Mouse (Mus musculus): ENCODE data around the gene Ucn. TPM values are rescaled to one million over a fixed set of nuclear protein-coding genes. Genes with fewer than 3 reads are reported as not detected.

Gene Ucn
- polyA plus RNA-seq, 1 experiment = not detected

DNA sequence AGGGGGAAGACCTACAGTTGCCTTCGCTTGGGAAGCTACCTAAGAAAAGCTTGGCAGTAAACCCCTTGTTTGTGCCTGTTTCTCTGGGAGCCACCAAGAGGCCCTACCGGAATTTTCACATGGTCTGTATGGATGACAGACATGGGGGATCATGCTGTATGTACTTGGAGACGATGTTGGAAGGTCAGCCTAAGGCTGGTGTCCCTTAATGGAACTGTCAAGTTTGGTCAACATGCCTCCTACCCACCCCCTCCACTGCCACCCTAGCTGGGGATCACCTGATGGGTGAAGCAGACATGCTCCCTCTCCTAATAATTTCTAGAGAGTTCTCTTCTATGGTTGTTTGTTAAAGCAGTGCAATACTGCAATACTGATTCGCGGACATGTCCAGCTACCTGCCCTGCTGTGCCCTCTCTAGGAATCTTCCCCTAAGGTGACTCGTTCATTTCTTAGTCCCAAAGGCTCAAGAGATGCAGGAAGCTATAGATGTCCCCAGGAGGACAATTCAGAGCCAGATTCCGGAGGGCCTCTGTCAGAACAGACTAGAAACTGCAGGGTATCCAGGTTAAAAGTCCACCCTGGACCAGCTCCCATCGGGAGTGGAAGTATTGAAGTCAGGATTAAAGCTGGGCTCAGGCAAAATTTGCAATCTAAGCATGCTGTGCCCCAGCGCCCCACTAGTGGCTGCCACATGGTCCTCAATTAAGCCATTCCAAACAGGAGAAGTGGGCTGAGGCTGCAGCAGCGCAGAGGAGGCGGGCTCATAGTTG, 42.7 kb downstream of the Ucn start:
- TF ChIP-seq EP300 (IDR thresholded peaks at IDR 0.05; ENCODE audit: insufficient read depth, low read depth, low read length) (no peak), POLR2A (IDR thresholded peaks at IDR 0.05; ENCODE audit: insufficient read depth, low read length) (no peak), CTCF (IDR thresholded peaks at IDR 0.05; ENCODE audit: low read depth, low read length) (no peak)
- H3K9me3 ChIP-seq (replicated peaks; ENCODE audit: control insufficient read depth, insufficient read depth, low read length, poor library complexity, severe bottlenecking) = no peaks in the 10 kb centered on the region
- H3K27me3 ChIP-seq (ENCODE audit: control insufficient read depth, insufficient read depth, low read length, poor library complexity, severe bottlenecking) = peaks cover 10% of the 10 kb centered on the region
- no peaks in the 10 kb centered on the region for H3K36me3 ChIP-seq (ENCODE audit: control insufficient read depth, insufficient read depth, low read length, poor library complexity, severe bottlenecking)
- peak overlapping the region; percentile 26 for H3K4me3 ChIP-seq (ENCODE audit: low read depth, low read length)
- no peak overlapping the region for H3K27ac ChIP-seq (ENCODE audit: insufficient read depth, low read length)
- no peaks in the 10 kb centered on the region for H3K4me1 ChIP-seq (ENCODE audit: control insufficient read depth, insufficient read depth, low read length)
- H3K9ac ChIP-seq (ENCODE audit: low read depth, poor library complexity, severe bottlenecking) = no peak overlapping the region

GRCm38 (mm10) chr5:31094799-31095691, 43.6 kb downstream of the Ucn start:
- H3K36me3 ChIP-seq (ENCODE audit: control insufficient read depth, insufficient read depth, low read length, poor library complexity, severe bottlenecking) = no peaks in the 10 kb centered on the region
- TF ChIP-seq CTCF (IDR thresholded peaks at IDR 0.05; ENCODE audit: low read depth, low read length) (no peak), EP300 (IDR thresholded peaks at IDR 0.05; ENCODE audit: insufficient read depth, low read depth, low read length) (no peak), POLR2A (IDR thresholded peaks at IDR 0.05; ENCODE audit: insufficient read depth, low read length) (no peak)
- H3K27me3 ChIP-seq (ENCODE audit: control insufficient read depth, insufficient read depth, low read length, poor library complexity, severe bottlenecking) = peaks cover 10% of the 10 kb centered on the region
- H3K9ac ChIP-seq (ENCODE audit: low read depth, poor library complexity, severe bottlenecking) = peak overlapping the region; percentile 2; the same call in 1 of the 2 replicates
- no peak overlapping the region for H3K27ac ChIP-seq (ENCODE audit: insufficient read depth, low read length)
- H3K4me1 ChIP-seq (ENCODE audit: control insufficient read depth, insufficient read depth, low read length) = no peaks in the 10 kb centered on the region
- H3K9me3 ChIP-seq (replicated peaks; ENCODE audit: control insufficient read depth, insufficient read depth, low read length, poor library complexity, severe bottlenecking) = no peaks in the 10 kb centered on the region
- peak overlapping the region; percentile 26 for H3K4me3 ChIP-seq (ENCODE audit: low read depth, low read length)

- no peak overlapping the region for H3K27ac ChIP-seq (ENCODE audit: insufficient read depth, low read length)
- TF ChIP-seq POLR2A (IDR thresholded peaks at IDR 0.05; ENCODE audit: insufficient read depth, low read length) = no peak
- no peak for TF ChIP-seq CTCF (IDR thresholded peaks at IDR 0.05; ENCODE audit: low read depth, low read length)
- no peaks in the 10 kb centered on the region for H3K9me3 ChIP-seq (replicated peaks; ENCODE audit: control insufficient read depth, insufficient read depth, low read length, poor library complexity, severe bottlenecking)
- peak overlapping the region; percentile 51 for H3K4me3 ChIP-seq (ENCODE audit: low read depth, low read length)
- H3K4me1 ChIP-seq (ENCODE audit: control insufficient read depth, insufficient read depth, low read length) = no peaks in the 10 kb centered on the region
- 0 out of 2 replicates have a peak overlapping the region, but pooled peaks have one; percentile 2 for H3K9ac ChIP-seq (ENCODE audit: low read depth, poor library complexity, severe bottlenecking)
- H3K27me3 ChIP-seq (ENCODE audit: control insufficient read depth, insufficient read depth, low read length, poor library complexity, severe bottlenecking) = peaks cover 10% of the 10 kb centered on the region
- no peaks in the 10 kb centered on the region for H3K36me3 ChIP-seq (ENCODE audit: control insufficient read depth, insufficient read depth, low read length, poor library complexity, severe bottlenecking)
Observed at GRCm38 (mm10) chr5:31094100-31094798, 44.4 kb downstream of the Ucn start.

DNA sequence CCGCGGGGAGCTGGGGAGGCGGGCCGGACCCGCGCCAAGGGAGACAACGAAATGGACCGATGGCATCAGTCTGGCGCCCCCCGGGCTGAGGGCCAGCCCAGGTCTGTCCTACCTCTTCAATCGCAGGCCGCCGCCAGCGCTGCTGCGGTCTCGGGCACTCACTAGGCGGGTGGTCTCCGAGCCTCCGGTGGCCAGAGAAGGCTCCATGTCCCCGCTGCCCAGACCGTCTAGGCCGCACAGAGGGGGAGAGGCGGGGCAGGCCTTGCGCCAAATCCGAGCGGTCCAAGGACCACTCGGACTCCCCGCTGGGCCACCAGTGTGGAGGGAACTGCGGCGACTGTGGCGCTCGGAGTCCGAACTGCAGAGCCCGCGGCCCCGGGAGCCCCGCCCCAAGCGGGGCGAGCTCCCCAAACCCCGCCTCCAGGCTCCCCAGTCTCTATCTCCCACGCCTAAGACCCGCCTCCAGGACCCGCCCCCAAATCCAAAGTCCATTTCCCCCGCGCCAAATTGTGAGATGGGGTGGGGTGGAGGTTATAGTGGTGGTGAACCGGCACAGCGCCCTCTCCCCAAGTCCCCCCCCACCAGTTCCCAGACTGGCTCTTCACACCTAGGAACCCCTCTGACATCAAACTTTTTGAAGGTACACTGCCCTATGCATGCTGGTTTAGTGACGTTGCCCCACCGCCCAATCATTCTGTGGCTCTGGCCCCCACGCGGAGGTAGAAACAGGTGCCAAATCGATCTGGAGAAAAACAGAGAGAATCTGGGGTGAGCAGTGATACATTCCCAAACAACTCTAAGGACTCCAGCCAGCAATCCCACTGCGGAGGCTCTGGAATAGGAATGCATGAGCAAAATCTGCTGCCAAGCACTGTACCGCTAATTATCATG, 45.2 kb downstream of the Ucn start:
- H3K36me3 ChIP-seq (ENCODE audit: control insufficient read depth, insufficient read depth, low read length, poor library complexity, severe bottlenecking) = no peaks in the 10 kb centered on the region
- peak overlapping the region; percentile 68 for H3K9ac ChIP-seq (ENCODE audit: low read depth, poor library complexity, severe bottlenecking)
- TF ChIP-seq POLR2A (IDR thresholded peaks at IDR 0.05; ENCODE audit: insufficient read depth, low read length) = no peak
- no peak for TF ChIP-seq EP300 (IDR thresholded peaks at IDR 0.05; ENCODE audit: insufficient read depth, low read depth, low read length)
- no peak for TF ChIP-seq CTCF (IDR thresholded peaks at IDR 0.05; ENCODE audit: low read depth, low read length)
- H3K4me3 ChIP-seq (ENCODE audit: low read depth, low read length) = peak overlapping the region; percentile 89
- no peaks in the 10 kb centered on the region for H3K9me3 ChIP-seq (replicated peaks; ENCODE audit: control insufficient read depth, insufficient read depth, low read length, poor library complexity, severe bottlenecking)
- H3K4me1 ChIP-seq (ENCODE audit: control insufficient read depth, insufficient read depth, low read length) = no peaks in the 10 kb centered on the region
- no peak overlapping the region for H3K27ac ChIP-seq (ENCODE audit: insufficient read depth, low read length)
- H3K27me3 ChIP-seq (ENCODE audit: control insufficient read depth, insufficient read depth, low read length, poor library complexity, severe bottlenecking) = peaks cover 10% of the 10 kb centered on the region

DNA sequence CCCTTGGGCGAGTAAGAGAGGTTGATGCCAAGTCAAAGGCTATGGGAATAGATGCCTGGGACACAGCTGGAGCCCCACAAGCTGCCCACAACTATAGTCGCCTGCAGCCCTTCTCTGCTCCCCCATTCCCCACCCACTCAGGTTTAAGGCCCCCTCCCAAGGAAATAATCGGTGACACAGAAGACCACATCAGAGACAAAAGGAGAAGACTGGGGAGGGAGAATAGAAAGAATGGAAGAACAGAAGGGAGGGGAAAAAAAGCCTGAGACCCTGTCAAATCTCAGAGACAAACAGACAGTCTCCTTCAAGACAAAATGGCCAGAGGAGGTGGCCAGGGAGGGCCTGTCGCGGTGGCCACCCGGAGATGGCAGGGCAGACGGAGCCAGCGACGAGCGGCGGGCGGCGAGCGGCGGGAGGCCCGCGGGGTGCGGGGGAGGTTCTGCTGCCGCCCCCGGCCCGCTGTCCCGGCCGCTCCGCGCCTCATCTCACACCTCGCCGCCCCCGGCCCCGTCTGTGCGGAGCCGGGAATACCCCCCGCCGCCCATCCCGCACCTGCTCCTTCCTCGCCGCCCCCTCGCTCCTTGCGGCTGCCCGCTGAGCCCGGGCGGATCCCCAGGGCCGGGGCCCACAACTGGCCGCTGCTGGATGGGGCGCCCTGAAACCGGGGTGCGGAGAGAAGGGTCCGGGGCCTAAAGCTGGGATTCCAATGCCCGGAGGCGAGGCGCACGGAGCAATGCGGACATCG, 46.2 kb downstream of the Ucn start:
- peak overlapping the region; percentile 89 for H3K4me3 ChIP-seq (ENCODE audit: low read depth, low read length)
- no peaks in the 10 kb centered on the region for H3K4me1 ChIP-seq (ENCODE audit: control insufficient read depth, insufficient read depth, low read length)
- H3K9ac ChIP-seq (ENCODE audit: low read depth, poor library complexity, severe bottlenecking) = peak overlapping the region; percentile 68

More for the DNA sequence above, 46.2 kb downstream of the Ucn start:
- H3K27me3 ChIP-seq (ENCODE audit: control insufficient read depth, insufficient read depth, low read length, poor library complexity, severe bottlenecking) = peaks cover 10% of the 10 kb centered on the region
- no peaks in the 10 kb centered on the region for H3K9me3 ChIP-seq (replicated peaks; ENCODE audit: control insufficient read depth, insufficient read depth, low read length, poor library complexity, severe bottlenecking)
- no peaks in the 10 kb centered on the region for H3K36me3 ChIP-seq (ENCODE audit: control insufficient read depth, insufficient read depth, low read length, poor library complexity, severe bottlenecking)
- H3K27ac ChIP-seq (ENCODE audit: insufficient read depth, low read length) = no peak overlapping the region
- no peak for TF ChIP-seq POLR2A (IDR thresholded peaks at IDR 0.05; ENCODE audit: insufficient read depth, low read length)
- TF ChIP-seq EP300 (IDR thresholded peaks at IDR 0.05; ENCODE audit: insufficient read depth, low read depth, low read length) = no peak
- no peak for TF ChIP-seq CTCF (IDR thresholded peaks at IDR 0.05; ENCODE audit: low read depth, low read length)

Other genes starting within 250 kb of the Ucn start
- 193 and 216 TPM in 2 replicates for gene Ost4, start 231.0 kb downstream of the Ucn start, polyA plus RNA-seq (2011; ENCODE audit: insufficient read depth, insufficient read length, low read depth, missing spikeins)
- gene Emilin1, start 225.4 kb downstream of the Ucn start, polyA plus RNA-seq (2011; ENCODE audit: insufficient read depth, insufficient read length, low read depth, missing spikeins) = 2.5 and 3.2 TPM in 2 replicates
- 12.9 and 14.0 TPM in 2 replicates for gene Khk, start 217.4 kb downstream of the Ucn start, polyA plus RNA-seq (2011; ENCODE audit: insufficient read depth, insufficient read length, low read depth, missing spikeins)
- 26.1 and 26.3 TPM in 2 replicates for gene Cgref1, start 193.2 kb downstream of the Ucn start, polyA plus RNA-seq (2011; ENCODE audit: insufficient read depth, insufficient read length, low read depth, missing spikeins)
- 71.0 and 84.4 TPM in 2 replicates for gene Preb, start 178.5 kb downstream of the Ucn start, polyA plus RNA-seq (2011; ENCODE audit: insufficient read depth, insufficient read length, low read depth, missing spikeins)
- gene Tcf23, start 170.2 kb downstream of the Ucn start, polyA plus RNA-seq (2011; ENCODE audit: insufficient read depth, insufficient read length, low read depth, missing spikeins) = not detected in 2 replicates
- 28.6 and 31.8 TPM in 2 replicates for gene Atraid, start 90.5 kb downstream of the Ucn start, polyA plus RNA-seq (2011; ENCODE audit: insufficient read depth, insufficient read length, low read depth, missing spikeins)
- 9.8 and 12.8 TPM in 2 replicates for gene Slc5a6, start 89.9 kb downstream of the Ucn start, polyA plus RNA-seq (2011; ENCODE audit: insufficient read depth, insufficient read length, low read depth, missing spikeins)
- 147 and 148 TPM in 2 replicates for gene Cad, start 84.0 kb downstream of the Ucn start, polyA plus RNA-seq (2011; ENCODE audit: insufficient read depth, insufficient read length, low read depth, missing spikeins)
- gene Dnajc5g, start 32.5 kb downstream of the Ucn start, polyA plus RNA-seq (2011; ENCODE audit: insufficient read depth, insufficient read length, low read depth, missing spikeins) = not detected in 2 replicates
- gene Slc30a3, start 30.6 kb downstream of the Ucn start, polyA plus RNA-seq (2011; ENCODE audit: insufficient read depth, insufficient read length, low read depth, missing spikeins) = 8.5 and 9.2 TPM in 2 replicates
- 5.1 TPM in 2 replicates for gene Trim54, start 22.1 kb downstream of the Ucn start, polyA plus RNA-seq (2011; ENCODE audit: insufficient read depth, insufficient read length, low read depth, missing spikeins)
- gene Mpv17, start 15.4 kb upstream of the Ucn start, polyA plus RNA-seq (2011; ENCODE audit: insufficient read depth, insufficient read length, low read depth, missing spikeins) = 58.1 and 60.0 TPM in 2 replicates
- 2.3 and 2.6 TPM in 2 replicates for gene Gm29609, start 41.1 kb upstream of the Ucn start, polyA plus RNA-seq (2011; ENCODE audit: insufficient read depth, insufficient read length, low read depth, missing spikeins)
- gene Gtf3c2, start 41.3 kb upstream of the Ucn start, polyA plus RNA-seq (2011; ENCODE audit: insufficient read depth, insufficient read length, low read depth, missing spikeins) = 104 and 106 TPM in 2 replicates
- 40.0 and 45.9 TPM in 2 replicates for gene Snx17, start 54.4 kb upstream of the Ucn start, polyA plus RNA-seq (2011; ENCODE audit: insufficient read depth, insufficient read length, low read depth, missing spikeins)
- 40.7 and 45.2 TPM in 2 replicates for gene Eif2b4, start 54.6 kb upstream of the Ucn start, polyA plus RNA-seq (2011; ENCODE audit: insufficient read depth, insufficient read length, low read depth, missing spikeins)
- gene Zfp513, start 63.5 kb upstream of the Ucn start, polyA plus RNA-seq (2011; ENCODE audit: insufficient read depth, insufficient read length, low read depth, missing spikeins) = 25.5 and 25.8 TPM in 2 replicates
- 188 and 225 TPM in 2 replicates for gene Ppm1g, start 81.9 kb upstream of the Ucn start, polyA plus RNA-seq (2011; ENCODE audit: insufficient read depth, insufficient read length, low read depth, missing spikeins)
- gene Nrbp1, start 102.0 kb upstream of the Ucn start, polyA plus RNA-seq (2011; ENCODE audit: insufficient read depth, insufficient read length, low read depth, missing spikeins) = 55.4 and 68.6 TPM in 2 replicates
- not detected in 2 replicates for gene Gm9970, start 102.4 kb upstream of the Ucn start, polyA plus RNA-seq (2011; ENCODE audit: insufficient read depth, insufficient read length, low read depth, missing spikeins)
- 15.6 and 17.4 TPM in 2 replicates for gene Krtcap3, start 112.9 kb upstream of the Ucn start, polyA plus RNA-seq (2011; ENCODE audit: insufficient read depth, insufficient read length, low read depth, missing spikeins)
- gene Ift172, start 152.3 kb upstream of the Ucn start, polyA plus RNA-seq (2011; ENCODE audit: insufficient read depth, insufficient read length, low read depth, missing spikeins) = 21.3 and 27.2 TPM in 2 replicates
- gene Fndc4, start 157.3 kb upstream of the Ucn start, polyA plus RNA-seq (2011; ENCODE audit: insufficient read depth, insufficient read length, low read depth, missing spikeins) = 19.9 and 23.4 TPM in 2 replicates
- gene Gckr, start 158.6 kb upstream of the Ucn start, polyA plus RNA-seq (2011; ENCODE audit: insufficient read depth, insufficient read length, low read depth, missing spikeins) = 0.48 and 1.1 TPM in 2 replicates

Data from ES-Bruce4 (cell line).